Mouse (Mus musculus): Measurements from ENCODE around the gene Lrrc17.

- no peak for TF ChIP-seq CTCF (IDR thresholded peaks at IDR 0.05; ENCODE audit: extremely low read depth, insufficient read depth, low read length)
- no peak for TF ChIP-seq POLR2A (IDR thresholded peaks at IDR 0.05; ENCODE audit: extremely low read depth, insufficient read depth, low read length)
Measured at GRCm38 (mm10) chr5:21505159-21505558, 38.2 kb upstream of the Lrrc17 start.
